Mouse (Mus musculus) neutrophil, adult 5-6 weeks (primary cell): ENCODE results near the gene Kdm1a. TPM values are rescaled to one million over a fixed set of nuclear protein-coding genes. Genes with fewer than 3 reads are reported as not detected.
A peak's percentile ranks its signal among the peaks of the same experiment; 100 is the strongest.

Source experiments
- ATAC-seq: fragments of 151-379, 151-347 bp; 2 replicates; pipeline ENCODE4 v1.8.0; 2017; ENCODE audit warnings: mild to moderate bottlenecking, moderate TSS enrichment; ENCODE audit not compliant: insufficient number of reproducible peaks, poor library complexity, low FRiP score, severe bottlenecking; ENCODE audit errors: extremely low read depth
- total RNA-seq: library from RNA; stranded (forward); fragments of 200-1000 nt; gene quantifications from 2 replicates; pipeline ENCODE4 v1.2.3, GENCODE M21; 2017

The Kdm1a gene
- total RNA-seq, 1 experiment from 2014 or later, result 74.6 TPM

- no peak for ATAC-seq
Measured at GRCm38 (mm10) chr4:136553108-136553507, 49.4 kb downstream of the Kdm1a start.

DNA sequence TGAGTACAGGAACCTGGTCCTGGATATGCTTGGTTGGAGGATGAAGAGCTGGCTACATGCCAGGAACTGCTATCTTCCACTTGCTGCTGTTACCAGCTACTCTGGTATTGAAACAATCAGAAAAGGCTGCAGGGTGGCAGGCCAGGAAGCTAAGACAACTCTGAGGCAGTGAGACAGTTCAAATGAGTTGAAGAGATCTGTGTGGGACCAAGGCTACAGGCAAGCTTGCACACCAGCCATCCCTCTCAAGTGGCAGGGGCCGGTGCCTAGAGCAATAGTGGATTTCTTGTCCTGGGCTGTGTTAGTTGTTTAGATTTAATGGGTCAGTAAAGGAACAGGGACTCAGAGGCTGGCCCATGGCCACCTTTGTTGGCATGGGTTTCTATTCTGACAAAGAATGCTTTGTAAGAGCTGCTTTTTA is 54.1 kb downstream of the Kdm1a start:
- no peak for ATAC-seq

GRCm38 (mm10) chr4:136547721-136548120 is 54.8 kb downstream of the Kdm1a start:
- ATAC-seq, result no peak

DNA sequence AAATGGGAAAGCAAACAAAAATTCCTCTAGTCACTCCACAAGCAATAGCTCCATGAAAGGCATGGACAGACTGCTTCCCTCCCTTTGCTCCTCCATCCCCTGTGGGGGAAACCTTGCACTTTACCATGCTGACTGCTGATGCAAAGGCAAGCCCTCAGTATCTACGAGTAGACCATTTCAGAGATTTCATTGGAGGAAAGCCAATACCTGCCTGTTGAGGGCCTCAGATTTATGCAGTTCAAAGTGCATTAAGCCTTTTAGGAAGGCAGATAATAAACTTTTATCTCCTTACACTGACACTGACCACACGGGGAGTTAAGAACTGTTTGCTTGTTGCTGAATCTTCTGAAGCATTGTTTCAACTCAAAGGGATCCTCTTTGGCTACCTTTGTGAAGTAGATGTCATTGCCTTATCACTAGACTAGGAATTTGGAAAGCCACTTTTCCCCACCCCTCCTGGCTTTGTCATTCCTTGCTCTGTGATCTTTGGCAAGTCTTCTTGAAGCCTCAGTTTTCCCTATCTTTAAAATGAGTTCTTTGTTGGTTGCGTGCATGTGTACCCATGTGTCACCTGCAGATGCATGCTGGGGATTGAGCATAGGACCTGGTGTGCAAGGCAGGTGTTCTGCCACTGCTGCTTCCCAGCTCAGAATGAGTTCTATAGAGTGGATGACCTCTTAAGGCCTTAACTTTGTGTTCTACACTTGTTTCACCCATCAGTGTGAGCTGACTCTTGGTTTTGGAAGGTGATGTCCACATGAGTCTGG is 56.1 kb downstream of the Kdm1a start:
- ATAC-seq, result no peak

GRCm38 (mm10) chr4:136545151-136545550 is 57.4 kb downstream of the Kdm1a start:
- ATAC-seq, result no peak

DNA sequence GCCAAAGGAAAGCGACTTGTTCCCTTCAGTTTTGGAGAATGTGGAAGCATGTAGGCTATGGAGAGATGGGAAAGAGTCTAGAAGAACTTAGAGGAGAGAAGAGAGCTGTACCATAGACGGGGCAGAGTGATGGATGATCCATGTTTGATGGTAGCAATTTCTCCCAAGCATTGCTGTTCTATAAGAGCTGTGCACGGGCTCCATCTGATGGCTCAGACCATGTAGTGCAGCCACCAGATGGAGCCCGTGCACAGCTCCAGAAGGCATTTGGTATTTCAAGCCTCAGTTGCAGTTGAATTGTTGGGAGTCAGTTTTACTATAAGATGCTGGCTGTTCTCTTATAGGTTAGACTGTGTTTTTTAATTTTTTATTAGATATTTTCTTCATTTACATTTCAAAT is 76.1 kb downstream of the Kdm1a start:
- peak; percentile 44; the same call in 1 of the 2 replicates for ATAC-seq

DNA sequence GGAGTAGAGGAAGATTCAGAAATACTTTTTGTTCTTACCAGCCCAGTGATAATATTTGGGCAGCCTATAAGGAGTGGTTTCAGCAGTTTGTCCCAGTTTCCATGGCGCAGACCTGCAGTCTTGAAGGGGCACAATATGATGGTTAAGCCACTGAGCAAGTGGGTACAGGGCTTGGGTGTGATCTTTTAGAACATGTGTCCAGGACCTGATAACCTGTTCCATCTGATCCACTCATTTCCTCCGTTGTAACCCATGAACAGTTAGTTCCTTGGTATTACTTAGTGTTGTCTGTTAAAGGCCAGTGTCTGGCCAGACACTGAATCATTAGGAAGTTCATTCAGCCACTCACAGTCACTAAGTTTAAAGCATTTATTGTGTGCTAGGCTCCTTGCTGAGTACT is 78.2 kb downstream of the Kdm1a start:
- ATAC-seq, result no peak

DNA sequence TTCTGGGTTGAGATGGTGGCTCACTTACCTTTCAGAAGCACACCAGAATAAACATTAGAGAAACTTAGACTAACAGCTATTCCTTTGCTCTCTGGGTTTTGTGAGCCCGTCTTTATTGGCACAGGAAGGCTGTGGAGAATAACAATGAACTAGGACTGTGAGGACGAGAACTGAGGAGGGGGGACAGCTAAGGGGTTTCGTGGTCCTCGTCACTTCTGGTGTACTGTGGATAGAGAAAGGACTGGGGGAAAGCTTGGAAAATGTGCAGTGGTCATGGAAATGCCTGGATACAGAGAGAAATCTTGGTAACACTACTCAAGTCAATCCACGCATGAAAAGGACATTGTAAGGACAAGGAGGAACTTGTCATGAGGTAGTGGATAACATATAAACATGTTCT is 80.6 kb downstream of the Kdm1a start:
- no peak for ATAC-seq

GRCm38 (mm10) chr4:136519866-136520265 is 82.7 kb downstream of the Kdm1a start:
- ATAC-seq, result no peak

DNA sequence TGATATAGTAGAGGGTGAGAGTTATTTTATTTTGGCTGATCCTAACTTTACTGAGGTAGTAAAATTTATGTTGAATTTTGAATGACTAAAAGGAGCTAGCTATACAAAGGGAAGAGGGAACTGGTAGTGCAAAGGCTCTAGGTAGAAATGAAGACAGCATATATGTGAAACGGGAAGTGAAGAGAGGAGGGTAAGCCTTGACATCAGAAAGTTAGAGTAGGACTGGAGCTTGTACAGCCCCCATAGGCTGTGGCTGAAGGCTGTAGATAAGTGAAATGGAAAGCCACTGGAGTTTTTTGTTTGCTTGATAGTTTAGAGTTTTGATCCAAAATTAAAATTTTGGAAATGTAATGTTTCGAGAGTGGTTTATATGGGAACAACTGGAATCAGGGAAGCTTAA is 83.9 kb downstream of the Kdm1a start:
- no peak for ATAC-seq

GRCm38 (mm10) chr4:136518141-136518540 is 84.4 kb downstream of the Kdm1a start:
- no peak for ATAC-seq

DNA sequence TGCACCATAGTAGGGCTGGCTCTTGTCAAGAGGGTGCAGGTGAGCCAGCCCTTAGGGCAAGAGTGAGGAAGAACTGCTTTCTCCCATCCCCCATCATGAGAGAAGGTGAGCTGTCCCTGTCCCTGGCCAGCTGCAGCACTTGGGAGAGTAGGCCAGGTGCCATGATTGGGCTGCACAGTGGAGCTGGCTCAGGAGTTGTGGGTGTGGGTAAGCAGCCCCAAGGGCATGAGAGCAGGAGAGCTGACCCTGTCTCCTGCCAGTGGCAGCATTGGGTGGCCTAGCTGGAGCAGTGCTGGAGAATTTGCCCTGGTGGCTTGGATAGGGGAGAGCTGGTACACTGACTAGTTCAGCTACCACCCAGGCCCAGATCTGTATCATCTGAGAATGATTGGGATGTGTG is 89.6 kb downstream of the Kdm1a start:
- no peak for ATAC-seq

DNA sequence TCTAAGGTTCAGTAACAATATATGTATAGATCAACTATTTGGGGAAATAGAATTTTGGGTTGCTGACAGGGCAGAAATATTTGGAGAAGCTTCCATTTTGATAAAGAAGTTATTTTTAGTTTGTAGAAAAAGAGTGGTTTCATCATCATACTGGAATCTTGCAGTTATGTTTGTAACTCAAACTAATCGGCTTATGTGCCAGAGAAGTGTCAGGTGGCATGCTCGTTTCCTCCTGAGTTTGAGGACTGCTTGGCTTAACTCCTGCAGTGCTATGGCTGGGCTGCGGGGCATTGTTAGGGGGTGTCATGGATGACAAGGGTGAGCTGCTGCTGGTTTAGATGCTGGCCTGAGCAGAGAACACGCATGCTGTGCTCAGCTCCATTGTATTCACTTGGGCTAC is 90.8 kb downstream of the Kdm1a start:
- no peak for ATAC-seq

- no peak for ATAC-seq
Measured at GRCm38 (mm10) chr4:136509857-136510256, 92.7 kb downstream of the Kdm1a start.

GRCm38 (mm10) chr4:136505426-136506215 is 96.9 kb downstream of the Kdm1a start:
- no peak for ATAC-seq

Other genes with a start within 250 kb of the Kdm1a start
- not detected in 2 replicates for gene Htr1d, start 179.2 kb downstream of the Kdm1a start, total RNA-seq
- gene 6030445D17Rik, start 140.5 kb downstream of the Kdm1a start, total RNA-seq, result not detected in 2 replicates
- 0.74 and 0.93 TPM in 2 replicates for gene Luzp1, start 133.0 kb downstream of the Kdm1a start, total RNA-seq
- gene Tex46, start 7.7 kb upstream of the Kdm1a start, total RNA-seq, result not detected in 2 replicates
- not detected in 2 replicates for gene Lactbl1, start 19.9 kb upstream of the Kdm1a start, total RNA-seq
- gene Ephb2, start 233.3 kb upstream of the Kdm1a start, total RNA-seq, result not detected in 2 replicates